Mouse (Mus musculus): Measurements from ENCODE around the gene Il17re. TPM values are rescaled to one million over a fixed set of nuclear protein-coding genes. Genes with fewer than 3 reads are reported as not detected.

Il17re gene
- total RNA-seq, 1 experiment from 2014 or later = 1.6 TPM

DNA sequence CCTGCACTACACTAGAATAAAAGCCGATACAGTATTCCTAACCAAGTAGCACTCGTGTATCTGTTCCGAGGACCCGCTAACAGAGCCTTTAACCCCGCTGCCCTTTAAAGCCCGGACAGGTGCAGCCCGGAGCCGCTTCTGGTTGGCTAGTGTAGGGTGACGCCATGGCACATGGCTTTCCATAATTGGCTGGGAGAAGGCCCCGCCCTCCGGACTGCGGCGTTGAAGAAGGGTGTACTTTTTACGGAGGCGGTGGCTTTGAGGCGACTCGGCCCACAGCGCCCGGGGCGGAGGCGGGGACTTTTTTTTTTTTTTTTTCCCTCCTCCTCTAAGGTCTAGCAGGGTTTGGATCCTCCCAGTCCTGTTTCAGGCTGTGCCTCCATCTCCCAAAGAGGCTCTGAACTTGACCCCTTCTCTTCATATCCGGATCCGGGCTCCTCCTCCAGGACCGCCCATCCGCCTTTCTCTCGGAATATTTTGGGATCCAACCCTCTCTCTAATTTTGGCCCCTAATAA, 24.9 kb downstream of the Il17re start, which contains the start of gene Creld1:
Gene Creld1, plus strand, starts transcription at position 198 of the 516 bp plus-strand sequence.
- ATAC-seq (replicated peaks; ENCODE audit: low read depth, poor library complexity, severe bottlenecking) = peak; percentile 92

DNA sequence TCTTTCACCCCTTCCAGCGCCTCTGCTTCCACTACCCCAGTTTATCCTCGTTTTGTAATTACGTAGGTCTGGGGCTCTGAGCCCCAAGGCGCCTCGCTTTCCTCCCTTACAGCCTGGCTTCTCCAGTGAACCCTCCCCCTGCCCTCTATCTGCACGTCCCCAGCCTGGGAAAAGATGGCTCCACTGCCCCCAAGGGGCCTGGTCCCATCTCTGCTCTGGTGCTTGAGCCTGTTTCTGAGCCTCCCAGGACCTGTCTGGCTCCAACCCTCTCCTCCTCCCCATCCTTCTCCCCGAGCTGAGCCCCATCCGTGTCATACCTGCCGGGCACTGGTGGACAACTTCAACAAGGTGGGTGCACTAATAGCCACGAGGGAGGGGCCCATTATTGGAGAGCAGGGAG, 25.4 kb downstream of the Il17re start:
- peak; percentile 24 for ATAC-seq (replicated peaks; ENCODE audit: low read depth, poor library complexity, severe bottlenecking)

DNA sequence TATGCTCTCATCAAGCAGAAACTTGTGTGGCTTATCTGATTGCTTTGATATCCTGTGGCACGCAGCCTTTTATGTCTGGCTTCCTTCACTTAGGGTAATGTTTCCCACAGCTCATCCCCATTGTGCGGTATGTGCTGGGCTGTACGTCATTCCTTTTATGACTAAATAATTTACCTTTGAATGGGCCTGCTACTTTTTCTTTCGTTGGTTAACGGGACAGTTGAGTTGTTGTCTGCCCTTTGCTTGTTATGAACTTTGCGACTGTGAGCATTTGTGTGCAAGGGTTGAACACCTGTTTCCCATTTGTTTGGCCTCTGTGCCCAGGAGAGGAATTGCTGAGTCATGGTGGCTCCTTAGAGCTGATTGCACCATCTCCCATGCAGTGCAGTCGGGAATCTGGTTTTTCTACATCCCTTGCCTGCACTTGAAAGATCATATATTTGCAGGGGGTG, 28.9 kb downstream of the Il17re start:
- ATAC-seq (replicated peaks; ENCODE audit: low read depth, poor library complexity, severe bottlenecking) = peak; percentile 20; the same call in 1 of the 2 replicates

DNA sequence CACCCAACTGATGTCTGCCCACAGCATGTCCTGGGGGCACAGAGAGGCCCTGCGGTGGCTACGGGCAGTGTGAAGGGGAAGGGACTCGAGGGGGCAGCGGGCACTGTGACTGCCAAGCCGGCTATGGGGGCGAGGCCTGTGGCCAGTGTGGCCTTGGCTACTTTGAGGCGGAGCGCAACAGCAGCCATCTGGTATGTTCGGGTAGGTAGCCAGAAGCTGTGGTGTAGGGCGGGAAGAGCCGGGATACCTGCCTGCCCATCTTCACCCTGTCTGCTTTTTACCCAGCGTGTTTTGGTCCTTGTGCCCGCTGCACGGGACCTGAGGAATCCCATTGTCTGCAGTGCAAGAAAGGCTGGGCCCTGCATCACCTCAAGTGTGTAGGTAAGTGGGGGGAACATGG, 31.1 kb downstream of the Il17re start:
- no peak for ATAC-seq (replicated peaks; ENCODE audit: low read depth, poor library complexity, severe bottlenecking)

DNA sequence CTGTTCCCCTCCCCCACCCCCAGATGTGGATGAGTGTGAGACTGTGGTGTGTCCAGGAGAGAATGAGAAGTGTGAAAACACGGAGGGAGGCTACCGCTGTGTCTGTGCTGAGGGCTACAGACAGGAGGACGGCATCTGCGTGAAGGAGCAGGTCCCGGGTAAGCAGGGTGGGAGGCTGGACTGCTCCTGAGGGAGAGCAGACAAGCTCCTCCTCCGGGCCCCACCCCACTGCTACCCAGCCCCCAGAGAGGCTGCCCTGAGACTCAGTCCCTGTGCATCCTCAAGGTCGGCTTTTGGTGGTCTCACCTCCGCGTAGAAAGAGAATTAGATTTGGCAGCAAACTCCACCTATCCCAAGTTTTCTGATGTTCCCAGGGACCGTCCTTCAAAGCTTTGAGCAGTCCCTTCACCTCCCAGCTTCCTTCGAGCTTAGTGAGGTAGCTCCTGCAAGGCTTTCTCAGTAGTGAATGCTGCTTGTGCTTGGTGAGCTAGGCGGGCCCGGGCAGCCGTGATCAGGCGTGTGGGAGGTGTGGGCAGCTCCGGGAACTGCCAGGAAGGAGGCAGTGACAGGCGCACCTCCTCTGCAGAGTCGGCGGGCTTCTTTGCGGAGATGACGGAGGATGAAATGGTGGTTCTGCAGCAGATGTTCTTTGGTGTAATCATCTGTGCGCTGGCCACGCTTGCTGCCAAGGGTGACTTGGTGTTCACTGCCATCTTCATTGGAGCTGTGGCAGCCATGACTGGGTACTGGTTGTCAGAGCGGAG, 34.0 kb downstream of the Il17re start:
- no peak for ATAC-seq (replicated peaks; ENCODE audit: low read depth, poor library complexity, severe bottlenecking)

DNA sequence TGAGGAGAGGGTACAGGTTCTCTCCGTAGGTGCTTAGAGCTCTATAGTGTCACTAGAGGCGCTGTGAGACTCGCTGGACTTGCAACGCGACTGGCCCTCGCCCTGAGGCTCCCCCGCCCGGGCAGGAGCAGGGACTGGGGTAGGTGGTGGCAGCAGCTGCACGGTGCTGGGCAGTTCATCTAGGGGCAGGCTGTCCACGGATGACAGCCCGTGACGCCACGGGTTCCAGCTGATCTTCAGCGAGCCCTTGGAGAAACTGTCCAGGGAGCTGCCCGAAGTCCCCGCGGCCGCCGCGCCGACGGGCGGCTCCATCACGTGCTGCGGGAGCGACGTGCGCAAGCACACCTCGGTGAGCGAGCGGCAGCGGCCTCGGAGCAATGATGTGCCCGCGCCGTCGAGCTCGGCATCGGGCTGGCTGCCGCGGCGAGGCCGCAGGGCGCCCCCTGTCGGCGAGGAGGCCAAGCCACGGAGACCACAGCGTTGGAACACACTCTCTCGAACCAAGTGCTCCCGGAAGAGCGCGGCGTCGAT, 36.0 kb downstream of the Il17re start:
- peak; percentile 76 for ATAC-seq (replicated peaks; ENCODE audit: low read depth, poor library complexity, severe bottlenecking)

DNA sequence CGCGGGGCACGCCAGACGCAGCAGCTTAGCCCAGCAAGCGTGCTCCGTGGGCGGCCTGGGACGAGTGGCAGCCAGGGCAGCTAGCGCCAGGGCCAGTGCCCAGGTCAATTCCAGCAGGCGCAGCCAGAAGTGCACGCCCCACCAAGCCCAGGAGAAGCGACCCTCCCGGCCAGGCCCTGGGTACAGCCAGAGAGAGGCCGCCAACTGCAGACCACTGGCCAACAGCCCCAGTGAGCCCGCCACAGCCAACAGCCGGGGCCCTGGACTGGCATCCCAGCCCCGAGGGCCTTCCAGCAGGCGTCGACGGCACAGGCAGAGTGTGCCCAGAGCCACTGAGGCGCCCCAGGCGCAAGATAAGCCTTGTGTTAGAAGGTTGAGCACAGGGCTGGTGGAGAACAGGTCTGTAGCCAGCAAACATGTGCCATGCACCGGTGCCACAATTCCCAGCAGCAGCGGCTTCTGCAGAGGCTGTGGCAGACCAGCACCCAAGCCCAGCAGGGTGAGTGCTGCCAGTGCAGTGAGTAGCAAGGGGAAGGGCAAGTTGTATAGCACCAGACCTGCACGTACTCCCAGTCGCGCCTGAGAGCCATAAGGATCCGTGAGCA, 36.9 kb downstream of the Il17re start:
- ATAC-seq (replicated peaks; ENCODE audit: low read depth, poor library complexity, severe bottlenecking) = no peak

DNA sequence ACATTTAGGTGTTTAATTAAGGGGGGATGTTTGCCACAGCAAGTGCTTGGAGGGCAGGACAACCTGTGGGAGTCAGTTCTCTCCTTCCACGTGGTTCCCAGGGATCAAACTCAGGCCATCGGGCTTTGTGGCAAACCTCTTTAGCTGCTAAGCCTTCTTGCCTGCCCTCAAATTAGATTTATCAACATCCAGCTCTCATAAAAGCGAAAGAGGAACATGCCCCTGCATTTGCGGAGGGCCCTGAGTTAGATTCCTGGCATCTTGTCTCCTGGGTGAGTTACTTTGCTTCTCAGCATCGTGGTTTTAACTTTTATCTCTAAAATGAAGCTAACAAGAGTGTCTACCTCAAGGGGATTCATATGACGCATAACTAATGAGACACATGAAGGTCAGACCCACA, 41.1 kb downstream of the Il17re start:
- ATAC-seq (replicated peaks; ENCODE audit: low read depth, poor library complexity, severe bottlenecking) = no peak

DNA sequence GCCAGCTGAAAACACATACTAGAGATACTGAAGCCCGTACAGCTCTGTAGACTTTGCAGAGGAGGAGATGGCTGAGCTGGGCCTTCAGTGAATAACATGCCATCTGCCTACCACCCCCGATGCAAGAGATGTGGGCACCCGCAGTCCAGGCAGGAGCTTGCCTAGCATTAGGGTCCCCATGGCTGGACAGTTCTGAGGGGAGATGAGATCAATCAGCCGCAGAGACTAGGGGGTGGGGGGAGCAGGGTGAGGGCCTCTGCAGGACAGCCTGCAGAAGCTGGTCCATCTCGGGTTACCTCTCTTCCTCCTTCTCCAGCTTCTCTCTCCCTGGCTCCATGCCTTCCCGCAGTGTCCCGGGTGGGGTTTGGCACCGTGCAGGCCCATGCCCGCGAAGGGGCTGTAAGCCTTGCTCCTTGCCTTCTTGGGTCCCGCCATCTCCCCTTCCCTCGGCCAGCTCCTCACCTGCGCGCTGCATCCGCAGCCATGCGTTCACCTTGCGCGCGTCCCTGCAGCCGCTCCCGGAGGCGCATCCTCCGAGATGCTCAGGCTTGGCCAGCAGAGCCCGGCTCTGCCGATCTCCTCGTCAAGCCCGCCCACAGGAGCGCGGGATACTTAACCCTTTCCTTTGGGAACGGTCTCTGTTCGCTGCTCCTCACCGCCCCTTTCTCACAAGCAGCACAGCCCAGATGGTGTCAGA, 43.3 kb downstream of the Il17re start, which contains the start of gene Prrt3:
Gene Prrt3, minus strand, starts transcription at position 544 of the 697 bp plus-strand sequence.
- ATAC-seq (replicated peaks; ENCODE audit: low read depth, poor library complexity, severe bottlenecking) = no peak

DNA sequence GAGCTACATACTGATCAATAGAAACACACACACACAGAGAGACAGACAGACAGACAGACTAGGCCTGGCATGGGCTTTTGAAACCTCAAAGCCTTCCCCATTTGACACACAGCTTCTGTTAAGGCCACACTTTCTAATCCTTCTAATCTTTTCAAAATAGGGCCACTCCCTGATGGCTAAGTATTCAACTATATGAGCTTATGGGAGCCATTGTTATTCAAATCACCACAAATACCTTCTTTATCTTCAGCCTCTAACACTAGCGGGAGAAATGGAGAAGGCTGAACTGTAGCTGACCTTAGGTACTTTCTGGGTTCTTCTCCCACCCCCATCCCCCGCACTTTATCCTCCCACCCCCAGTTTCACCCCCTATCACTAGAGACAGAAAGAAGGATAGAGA, 44.5 kb downstream of the Il17re start:
- ATAC-seq (replicated peaks; ENCODE audit: low read depth, poor library complexity, severe bottlenecking) = no peak

DNA sequence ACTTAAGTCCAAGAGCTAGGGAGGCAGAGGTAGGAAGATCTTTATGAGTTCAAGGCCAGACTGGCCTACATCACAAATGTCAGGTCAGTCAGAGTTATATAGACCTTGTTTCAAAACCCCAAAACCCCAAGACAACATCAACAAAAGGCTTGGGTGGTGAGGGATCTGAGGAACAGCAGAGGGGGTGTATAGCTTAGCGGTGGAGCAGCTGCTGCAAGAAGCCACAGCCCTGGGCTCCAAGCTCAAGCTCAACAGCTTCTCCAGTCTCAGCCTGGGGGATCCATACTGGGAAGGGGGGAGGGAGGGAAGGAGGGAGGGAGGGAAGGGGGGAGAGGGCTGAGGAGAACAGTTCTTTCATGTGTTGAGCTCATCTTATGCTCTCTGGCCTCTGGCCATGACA, 47.4 kb downstream of the Il17re start:
- ATAC-seq (replicated peaks; ENCODE audit: low read depth, poor library complexity, severe bottlenecking) = no peak

DNA sequence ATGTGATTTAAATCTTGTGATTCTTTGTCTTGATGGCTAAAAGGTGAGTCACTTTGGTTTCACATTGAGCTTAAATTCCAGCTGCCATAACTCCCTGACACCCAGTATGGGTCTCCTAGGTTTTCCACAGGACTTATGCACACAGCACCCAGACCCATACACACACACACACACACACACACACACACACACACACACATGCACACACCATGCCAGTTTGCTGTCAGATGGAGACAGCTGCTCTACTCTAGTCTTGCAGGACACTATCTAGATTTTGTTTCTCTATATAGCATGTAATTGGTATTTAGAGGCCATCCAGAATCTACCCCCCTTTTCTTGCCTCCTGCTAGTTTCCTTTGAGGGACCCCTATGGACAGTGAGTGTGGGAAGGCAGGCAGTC, 48.8 kb downstream of the Il17re start:
- ATAC-seq (replicated peaks; ENCODE audit: low read depth, poor library complexity, severe bottlenecking) = no peak

DNA sequence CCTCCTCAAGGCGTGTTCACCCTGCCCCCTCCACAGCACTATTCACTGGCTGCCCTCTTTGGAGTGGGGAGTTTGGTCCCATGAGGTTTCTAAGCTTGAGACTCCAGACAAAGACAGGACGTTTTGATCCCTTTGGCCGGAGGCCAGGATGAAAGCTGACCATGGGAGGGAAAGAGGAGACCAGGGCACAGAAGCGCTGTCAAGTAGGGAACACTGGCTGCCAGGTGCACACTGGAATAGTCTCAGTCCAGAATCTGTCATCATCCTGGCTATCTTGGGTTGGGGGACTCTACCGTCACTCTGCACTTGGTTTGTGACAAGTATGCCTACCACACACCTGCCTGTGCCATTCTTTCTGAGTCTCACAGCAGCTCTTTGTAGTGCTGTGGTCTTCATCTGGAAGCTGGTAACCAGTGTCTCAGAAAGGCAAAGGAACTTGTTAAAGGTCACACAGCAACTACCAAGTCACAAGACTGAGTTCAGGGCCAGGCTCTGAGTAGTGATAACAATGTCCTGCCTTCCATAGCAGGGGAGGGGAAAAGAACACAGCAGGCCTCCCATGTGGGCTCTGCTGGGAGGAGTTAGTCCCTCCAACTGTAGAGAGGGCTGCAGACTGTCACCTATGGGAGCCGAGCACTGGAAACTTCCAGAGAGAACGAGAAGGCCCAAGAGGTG, 50.1 kb downstream of the Il17re start:
- ATAC-seq (replicated peaks; ENCODE audit: low read depth, poor library complexity, severe bottlenecking) = no peak

DNA sequence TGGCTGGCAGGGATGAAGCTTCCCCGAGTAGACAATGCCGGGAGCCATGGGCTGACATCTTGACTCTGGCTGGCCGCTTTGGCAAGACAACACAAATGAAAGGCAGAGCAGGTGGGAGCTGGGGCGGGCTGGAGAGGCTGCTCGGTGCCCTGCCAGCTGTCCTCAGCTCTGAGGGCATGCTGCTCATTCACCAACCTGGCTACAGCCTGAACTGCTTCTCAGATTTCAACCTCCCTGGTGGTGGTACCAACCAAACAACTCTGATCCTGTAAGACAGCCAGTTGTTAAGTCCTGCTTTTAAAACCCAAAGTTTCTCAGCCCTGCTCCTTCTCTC, 50.6 kb downstream of the Il17re start:
- ATAC-seq (replicated peaks; ENCODE audit: low read depth, poor library complexity, severe bottlenecking) = no peak

DNA sequence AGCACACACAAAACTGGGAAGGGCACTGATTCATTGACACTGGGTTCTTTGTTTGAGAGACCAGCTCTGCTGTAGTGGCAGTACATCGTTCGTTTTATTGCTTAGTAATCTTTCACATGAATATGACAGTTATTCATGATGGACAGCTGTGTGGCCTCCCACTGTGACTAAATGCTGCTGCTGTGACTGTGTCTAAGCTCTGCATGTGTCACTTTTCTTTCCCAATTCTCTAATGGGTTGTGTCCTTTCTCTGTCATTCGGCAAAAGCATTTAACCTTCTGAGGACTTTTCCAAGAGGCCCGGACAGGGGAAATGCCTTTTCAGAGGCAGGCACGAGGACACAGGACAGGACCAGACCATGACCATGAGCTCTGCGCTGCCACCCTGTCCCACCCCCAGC, 55.7 kb downstream of the Il17re start:
- no peak for ATAC-seq (replicated peaks; ENCODE audit: low read depth, poor library complexity, severe bottlenecking)

DNA sequence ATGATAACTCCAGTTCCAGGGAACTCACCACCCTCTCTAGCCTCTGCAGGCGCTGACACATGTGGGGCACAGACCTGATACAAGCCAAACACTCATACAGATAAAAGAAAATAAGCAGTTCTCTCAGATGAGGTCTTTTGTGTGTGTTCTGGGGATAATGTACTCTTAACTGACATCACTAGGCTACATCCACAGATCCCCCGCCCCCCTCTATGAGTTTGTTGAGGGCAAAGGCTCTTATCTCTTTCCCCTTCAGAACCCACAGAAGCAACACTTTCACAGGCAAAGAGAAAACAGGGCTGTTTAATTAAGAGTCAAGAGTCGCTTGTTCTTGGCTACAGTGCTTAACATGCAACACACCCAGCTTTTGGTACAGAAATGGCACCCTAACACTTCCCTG, 56.3 kb downstream of the Il17re start:
- peak; percentile 57 for ATAC-seq (replicated peaks; ENCODE audit: low read depth, poor library complexity, severe bottlenecking)

DNA sequence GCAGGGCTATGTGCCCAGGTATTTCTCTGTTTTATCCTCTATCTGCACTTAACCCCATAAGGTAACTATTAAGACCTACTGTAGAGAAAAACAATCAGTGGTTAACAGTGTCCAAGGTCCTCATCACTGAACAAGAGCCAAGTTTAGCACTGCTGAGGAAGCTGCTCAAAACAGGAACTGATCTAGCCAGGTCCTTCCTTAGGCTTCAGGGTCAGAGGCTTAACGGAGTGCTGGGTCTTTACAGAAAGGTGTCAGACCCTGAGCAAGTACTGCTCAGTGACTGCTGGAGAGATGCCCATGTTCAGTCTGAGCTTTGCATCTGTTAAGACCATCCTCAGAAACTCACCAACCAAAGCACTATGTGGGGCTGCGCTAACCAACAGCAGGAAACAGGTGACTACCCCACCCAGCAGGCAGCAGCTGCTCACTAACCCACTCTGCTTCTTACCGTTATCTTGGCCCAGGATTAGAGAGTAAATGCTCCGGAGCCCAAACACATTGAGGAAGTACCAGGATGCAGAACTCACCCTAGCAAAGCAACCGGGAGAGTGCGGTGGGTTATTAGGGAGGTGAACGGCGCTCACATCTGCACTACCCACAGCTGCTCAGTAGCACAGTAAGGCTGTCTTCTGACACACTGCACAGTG, 59.3 kb downstream of the Il17re start:
- ATAC-seq (replicated peaks; ENCODE audit: low read depth, poor library complexity, severe bottlenecking) = peak; percentile 90
